Mouse (Mus musculus): ENCODE results near the gene Itsn2. TPM values are rescaled to one million over a fixed set of nuclear protein-coding genes. Genes with fewer than 3 reads are reported as not detected.
"Not testable (repeated sequence)": the region's sequence is repeated elsewhere in the genome, so short reads cannot be mapped to it uniquely, and the experiment has no call there.

The Itsn2 gene
- polyA plus RNA-seq, 1 experiment from 2014 or later, result 33.1 TPM

- H3K4me1 ChIP-seq (replicated peaks), result peaks cover 1% of the 10 kb centered on the region; the same call in 1 of the 2 replicates
Measured at GRCm38 (mm10) chr12:4685441-4685840, 93.0 kb downstream of the Itsn2 start.

DNA sequence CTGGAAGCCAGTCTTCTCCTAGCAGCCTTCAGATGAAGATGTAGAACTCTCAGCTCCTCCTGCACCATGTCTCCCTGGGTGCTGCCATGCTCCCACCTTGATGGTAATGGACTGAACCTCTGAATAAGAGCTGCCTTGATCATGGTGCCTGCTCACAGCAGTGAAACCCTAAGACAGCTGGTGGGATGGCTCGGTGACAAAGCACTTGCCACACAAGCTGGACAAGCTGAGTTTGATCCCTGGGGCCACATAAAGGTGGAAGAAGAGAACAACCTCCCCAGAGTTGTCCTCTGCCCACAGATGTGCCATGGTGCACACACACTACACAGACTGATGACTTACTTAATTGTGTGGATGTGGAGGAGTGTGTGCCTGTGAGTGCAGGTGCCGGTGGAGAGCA is 95.9 kb downstream of the Itsn2 start:
- Histone ChIP-seq H3K27me3 (no peaks in the 10 kb centered on the region), H3K27ac (no peak overlapping the region), H3K36me3 (0 out of 2 replicates have a peak, but pooled peaks cover 2% of the 10 kb centered on the region), H3K9ac (no peak overlapping the region), H3K4me3 (no peak overlapping the region), H3K9me3 (replicated peaks) (no peaks in the 10 kb centered on the region), H3K4me1 (replicated peaks) (no peaks in the 10 kb centered on the region), H3K4me2 (no peak overlapping the region)
- no peak for ATAC-seq (replicated peaks; ENCODE audit: insufficient number of reproducible peaks, insufficient read depth, low FRiP score, low read depth)
- WGBS, result 82% methylated on average over 2 of the region's 2 CpGs

More at GRCm38 (mm10) chr12:4685441-4685840, 93.0 kb downstream of the Itsn2 start:
- H3K4me3 ChIP-seq, result no peak overlapping the region
- no peak overlapping the region for H3K27ac ChIP-seq
- ATAC-seq (replicated peaks; ENCODE audit: insufficient number of reproducible peaks, insufficient read depth, low FRiP score, low read depth), result no peak
- H3K36me3 ChIP-seq, result 0 out of 2 replicates have a peak, but pooled peaks cover 2% of the 10 kb centered on the region
- WGBS, result 69% methylated on average over 4 of the region's 4 CpGs
- H3K9ac ChIP-seq, result no peak overlapping the region
- H3K4me2 ChIP-seq, result no peak overlapping the region
- H3K27me3 ChIP-seq, result no peaks in the 10 kb centered on the region
- no peaks in the 10 kb centered on the region for H3K9me3 ChIP-seq (replicated peaks)

- Histone ChIP-seq H3K36me3 (0 out of 2 replicates have a peak, but pooled peaks cover under 1% of the 10 kb centered on the region), H3K27me3 (no peaks in the 10 kb centered on the region), H3K4me1 (replicated peaks) (no peaks in the 10 kb centered on the region), H3K4me2 (no peak overlapping the region), H3K9ac (no peak overlapping the region), H3K9me3 (replicated peaks) (no peaks in the 10 kb centered on the region), H3K4me3 (no peak overlapping the region), H3K27ac (no peak overlapping the region)
- no peak for ATAC-seq (replicated peaks; ENCODE audit: insufficient number of reproducible peaks, insufficient read depth, low FRiP score, low read depth)
- 92% methylated on average over 14 of the region's 14 CpGs for WGBS
Measured at GRCm38 (mm10) chr12:4689341-4689740, 96.9 kb downstream of the Itsn2 start.

DNA sequence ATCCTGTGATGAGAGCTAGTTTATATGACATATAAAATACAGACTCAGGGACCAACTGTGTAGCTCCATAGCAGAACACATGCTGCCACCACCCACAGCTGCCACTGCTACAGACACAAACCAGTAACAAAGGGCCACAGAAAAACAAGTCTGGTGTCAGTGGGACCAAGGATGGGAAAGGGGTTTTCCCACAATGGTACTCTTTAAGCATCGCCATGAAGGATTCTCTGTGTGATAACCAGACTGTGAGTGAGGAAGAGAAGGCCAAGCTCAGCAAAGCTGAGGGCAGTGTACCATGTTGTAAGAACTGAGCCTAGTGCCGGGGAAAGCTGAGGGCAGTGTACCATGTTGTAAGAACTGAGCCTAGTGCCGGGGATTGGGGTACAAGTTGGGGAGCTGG is 98.8 kb downstream of the Itsn2 start:
- H3K9me3 ChIP-seq (replicated peaks), result no peaks in the 10 kb centered on the region
- no peak for ATAC-seq (replicated peaks; ENCODE audit: insufficient number of reproducible peaks, insufficient read depth, low FRiP score, low read depth)
- no peak overlapping the region for H3K9ac ChIP-seq
- H3K27me3 ChIP-seq, result no peaks in the 10 kb centered on the region
- WGBS, result 89% methylated on average over 3 of the region's 3 CpGs
- H3K27ac ChIP-seq, result no peak overlapping the region
- no peaks in the 10 kb centered on the region for H3K4me1 ChIP-seq (replicated peaks)
- no peaks in the 10 kb centered on the region for H3K36me3 ChIP-seq
- H3K4me2 ChIP-seq, result no peak overlapping the region
- H3K4me3 ChIP-seq, result no peak overlapping the region

- no peak overlapping the region for H3K27ac ChIP-seq
- ATAC-seq (replicated peaks; ENCODE audit: insufficient number of reproducible peaks, insufficient read depth, low FRiP score, low read depth), result no peak
- WGBS, result 96% methylated on average over 1 of the region's 1 CpGs
- H3K27me3 ChIP-seq, result no peaks in the 10 kb centered on the region
- no peak overlapping the region for H3K9ac ChIP-seq
- peaks cover 14% of the 10 kb centered on the region for H3K36me3 ChIP-seq
- no peak overlapping the region for H3K4me3 ChIP-seq
- no peaks in the 10 kb centered on the region for H3K9me3 ChIP-seq (replicated peaks)
- no peaks in the 10 kb centered on the region for H3K4me1 ChIP-seq (replicated peaks)
- H3K4me2 ChIP-seq, result no peak overlapping the region
Measured at GRCm38 (mm10) chr12:4694534-4694933, 102.1 kb downstream of the Itsn2 start.

GRCm38 (mm10) chr12:4705626-4706025 is 113.2 kb downstream of the Itsn2 start:
- not testable (repeated sequence) for ATAC-seq (replicated peaks; ENCODE audit: insufficient number of reproducible peaks, insufficient read depth, low FRiP score, low read depth); H3K27ac ChIP-seq; H3K4me1 ChIP-seq (replicated peaks); H3K4me3 ChIP-seq; H3K27me3 ChIP-seq; H3K9ac ChIP-seq; H3K4me2 ChIP-seq; H3K9me3 ChIP-seq (replicated peaks)
- H3K36me3 ChIP-seq, result peaks cover 59% of the 10 kb centered on the region
- WGBS, result 32% methylated on average over 6 of the region's 6 CpGs

DNA sequence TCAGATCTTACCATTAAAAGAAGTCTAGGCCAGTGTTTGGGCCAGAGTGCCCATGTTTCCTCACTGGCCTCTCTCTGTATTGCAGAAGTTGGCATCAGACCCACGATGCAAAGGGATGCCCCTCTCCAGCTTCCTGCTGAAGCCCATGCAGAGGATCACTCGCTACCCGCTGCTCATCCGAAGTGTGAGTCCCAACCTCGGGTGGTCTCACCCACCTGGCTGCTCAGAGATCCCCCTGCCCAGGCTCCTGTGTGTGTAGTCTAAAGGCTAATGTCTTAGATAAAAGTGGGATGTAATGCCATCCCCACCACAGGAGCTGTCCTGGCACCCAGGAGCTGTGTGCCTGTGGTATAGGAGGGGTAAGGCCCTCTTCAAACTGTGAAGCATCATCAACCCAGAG is 113.7 kb downstream of the Itsn2 start:
- Histone ChIP-seq H3K36me3 (peaks cover 53% of the 10 kb centered on the region), H3K9me3 (replicated peaks) (no peaks in the 10 kb centered on the region), H3K4me3 (no peak overlapping the region), H3K27ac (no peak overlapping the region), H3K4me2 (no peak overlapping the region), H3K4me1 (replicated peaks) (no peaks in the 10 kb centered on the region; the same call in 1 of the 2 replicates), H3K9ac (no peak overlapping the region), H3K27me3 (no peaks in the 10 kb centered on the region)
- 85% methylated on average over 5 of the region's 5 CpGs for WGBS
- ATAC-seq (replicated peaks; ENCODE audit: insufficient number of reproducible peaks, insufficient read depth, low FRiP score, low read depth), result no peak

- no peak for ATAC-seq (replicated peaks; ENCODE audit: insufficient number of reproducible peaks, insufficient read depth, low FRiP score, low read depth)
- WGBS, result 85% methylated on average over 10 of the region's 10 CpGs
- no peak overlapping the region for H3K27ac ChIP-seq
Measured at GRCm38 (mm10) chr12:4706901-4707300, 114.5 kb downstream of the Itsn2 start.

GRCm38 (mm10) chr12:4707488-4708017 is 115.1 kb downstream of the Itsn2 start:
- no peaks in the 10 kb centered on the region for H3K9me3 ChIP-seq (replicated peaks)
- no peaks in the 10 kb centered on the region for H3K27me3 ChIP-seq
- no peak overlapping the region for H3K4me2 ChIP-seq
- no peak overlapping the region for H3K4me3 ChIP-seq
- no peak overlapping the region for H3K9ac ChIP-seq
- ATAC-seq (replicated peaks; ENCODE audit: insufficient number of reproducible peaks, insufficient read depth, low FRiP score, low read depth), result no peak
- WGBS, result 87% methylated on average over 14 of the region's 14 CpGs
- no peak overlapping the region for H3K27ac ChIP-seq
- no peaks in the 10 kb centered on the region; the same call in 1 of the 2 replicates for H3K4me1 ChIP-seq (replicated peaks)
- H3K36me3 ChIP-seq, result peaks cover 46% of the 10 kb centered on the region

More at GRCm38 (mm10) chr12:4706901-4707300, 114.5 kb downstream of the Itsn2 start:
- H3K4me2 ChIP-seq, result no peak overlapping the region
- H3K4me3 ChIP-seq, result no peak overlapping the region
- no peaks in the 10 kb centered on the region for H3K27me3 ChIP-seq
- no peaks in the 10 kb centered on the region for H3K9me3 ChIP-seq (replicated peaks)
- H3K36me3 ChIP-seq, result peaks cover 46% of the 10 kb centered on the region
- no peak overlapping the region for H3K9ac ChIP-seq
- H3K4me1 ChIP-seq (replicated peaks), result no peaks in the 10 kb centered on the region; the same call in 1 of the 2 replicates

DNA sequence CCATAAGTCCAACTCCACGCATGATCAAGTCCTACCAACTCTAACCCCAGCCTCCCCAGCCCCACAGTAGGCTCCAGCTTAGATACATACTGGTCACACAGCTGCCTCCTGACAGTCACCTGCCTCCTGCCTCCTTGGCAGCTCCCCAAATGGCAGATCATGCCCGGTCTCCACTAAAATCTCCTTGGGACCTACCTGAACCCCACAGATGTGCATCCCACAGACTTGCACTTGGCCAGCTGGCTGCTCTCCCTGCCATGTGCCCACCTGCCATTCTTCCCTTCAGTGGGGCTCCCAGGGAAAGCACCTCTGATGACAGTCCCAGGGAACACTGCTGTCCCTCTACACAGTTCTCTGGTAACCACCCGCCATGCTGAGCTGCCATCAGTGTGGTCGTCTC is 115.9 kb downstream of the Itsn2 start:
- Histone ChIP-seq H3K9me3 (replicated peaks) (no peaks in the 10 kb centered on the region), H3K4me3 (no peak overlapping the region), H3K9ac (no peak overlapping the region), H3K36me3 (peaks cover 48% of the 10 kb centered on the region), H3K4me1 (replicated peaks) (peaks cover 2% of the 10 kb centered on the region), H3K27me3 (no peaks in the 10 kb centered on the region), H3K4me2 (no peak overlapping the region), H3K27ac (no peak overlapping the region)
- 62% methylated on average over 4 of the region's 4 CpGs for WGBS
- no peak for ATAC-seq (replicated peaks; ENCODE audit: insufficient number of reproducible peaks, insufficient read depth, low FRiP score, low read depth)

DNA sequence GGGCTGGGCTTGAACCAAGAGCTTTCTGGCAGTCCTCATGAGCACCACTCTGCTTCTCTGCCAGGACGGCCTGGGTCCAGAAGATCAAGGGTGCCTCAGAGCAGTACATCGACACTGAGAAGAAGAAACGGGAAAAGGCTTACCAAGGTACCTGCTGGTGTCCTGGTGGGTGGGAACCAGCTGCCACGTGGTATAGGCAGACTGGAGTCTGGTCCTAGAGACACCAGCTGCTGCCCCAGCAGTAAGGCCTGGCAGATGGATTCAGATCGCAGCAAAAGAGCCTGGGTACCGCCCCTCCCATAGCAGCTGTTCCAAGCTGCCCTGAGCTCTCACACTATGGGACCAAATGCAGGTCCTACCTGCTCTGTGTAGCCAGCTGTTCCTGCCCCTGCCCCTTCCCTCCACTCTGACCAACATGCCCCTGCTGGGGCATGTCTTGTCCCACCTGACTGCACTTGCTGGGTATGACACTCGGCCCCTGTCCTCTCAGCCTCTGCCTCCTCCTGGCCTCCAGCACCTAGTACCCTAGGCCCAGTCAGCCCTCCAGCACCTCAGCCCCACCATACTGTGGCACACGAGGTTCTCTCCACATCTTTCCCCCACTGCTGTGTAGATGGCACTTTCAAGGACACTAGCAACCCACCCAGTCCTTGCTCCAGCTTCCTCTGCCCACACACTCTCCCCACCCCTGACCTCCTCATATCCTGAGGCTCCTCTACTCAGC is 116.6 kb downstream of the Itsn2 start:
- no peak overlapping the region for H3K27ac ChIP-seq
- H3K27me3 ChIP-seq, result no peaks in the 10 kb centered on the region
- ATAC-seq (replicated peaks; ENCODE audit: insufficient number of reproducible peaks, insufficient read depth, low FRiP score, low read depth), result no peak
- no peak overlapping the region for H3K4me3 ChIP-seq
- H3K36me3 ChIP-seq, result peaks cover 48% of the 10 kb centered on the region
- WGBS, result 68% methylated on average over 8 of the region's 8 CpGs
- no peaks in the 10 kb centered on the region for H3K9me3 ChIP-seq (replicated peaks)
- H3K4me1 ChIP-seq (replicated peaks), result peaks cover 4% of the 10 kb centered on the region
- H3K9ac ChIP-seq, result no peak overlapping the region
- no peak overlapping the region for H3K4me2 ChIP-seq

DNA sequence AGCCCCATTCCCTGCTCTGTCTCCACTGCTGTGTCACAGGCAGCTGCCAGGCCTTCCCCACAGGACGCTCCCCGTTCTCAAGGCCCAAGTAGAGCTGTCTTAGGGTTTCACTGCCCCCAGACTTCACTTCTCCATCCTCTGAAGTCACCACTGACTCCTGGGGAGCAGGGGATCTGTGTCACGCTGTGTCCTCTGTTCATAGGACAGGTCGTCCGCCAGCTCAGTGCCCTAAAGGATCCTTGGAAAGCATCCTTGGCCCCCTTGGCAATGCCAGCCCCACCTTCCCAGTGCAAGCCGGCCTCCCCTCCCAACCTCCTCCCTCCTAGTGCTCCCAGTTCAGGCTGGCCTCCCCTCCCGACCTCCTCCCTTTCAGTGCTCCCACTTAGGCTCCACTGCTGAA is 117.5 kb downstream of the Itsn2 start:
- Histone ChIP-seq H3K4me2 (no peak overlapping the region), H3K9ac (no peak overlapping the region), H3K36me3 (peaks cover 48% of the 10 kb centered on the region), H3K4me3 (no peak overlapping the region), H3K27ac (no peak overlapping the region), H3K9me3 (replicated peaks) (no peaks in the 10 kb centered on the region), H3K27me3 (no peaks in the 10 kb centered on the region), H3K4me1 (replicated peaks) (peaks cover 4% of the 10 kb centered on the region)
- WGBS, result 89% methylated on average over 7 of the region's 7 CpGs
- ATAC-seq (replicated peaks; ENCODE audit: insufficient number of reproducible peaks, insufficient read depth, low FRiP score, low read depth), result no peak

Data from heart, embryonic 15.5 days (tissue).